Mouse (Mus musculus): ENCODE results near the gene Spata45. TPM values are rescaled to one million over a fixed set of nuclear protein-coding genes. Genes with fewer than 3 reads are reported as not detected.

Gene Spata45
- total and polyA plus RNA-seq, 2 experiments from 2014 or later: not detected

- Histone ChIP-seq H3K9me3 (replicated peaks; ENCODE audit: control insufficient read depth, low read length) (no peaks in the 10 kb centered on the region), H3K27ac (ENCODE audit: low read depth) (no peak overlapping the region), H3K4me2 (ENCODE audit: low read depth, low read length) (peak overlapping the region; percentile 80), H3K36me3 (replicated peaks; ENCODE audit: control insufficient read depth, insufficient read depth, low read length) (peaks cover 30% of the 10 kb centered on the region), H3K4me1 (ENCODE audit: control insufficient read depth, insufficient read depth) (0 out of 2 replicates have a peak, but pooled peaks cover 16% of the 10 kb centered on the region), H3K9ac (replicated peaks; ENCODE audit: low read depth, low read length) (peak overlapping the region; percentile 78; the same call in 1 of the 2 replicates), H3K4me3 (ENCODE audit: low read depth, low read length) (peak overlapping the region; percentile 81), H3K27me3 (ENCODE audit: control insufficient read depth, insufficient read depth, low read length) (no peaks in the 10 kb centered on the region)
- no peak for TF ChIP-seq EP300 (IDR thresholded peaks at IDR 0.05; ENCODE audit: low read depth)
- TF ChIP-seq CTCF (IDR thresholded peaks at IDR 0.05; ENCODE audit: low read depth): no peak
- DNase-seq (ENCODE audit: low spot score) (no peak), ATAC-seq (ENCODE audit: insufficient read depth, low read depth) (no peak)
- WGBS: 57% methylated on average over 9 of the region's 9 CpGs
These were observed 27.3 kb downstream of the Spata45 start for GRCm38 (mm10) chr1:191063700-191064099.

- H3K4me1 ChIP-seq (ENCODE audit: control insufficient read depth, insufficient read depth): 0 out of 2 replicates have a peak, but pooled peaks cover 16% of the 10 kb centered on the region
- no peak for DNase-seq (ENCODE audit: low spot score)
- no peak for TF ChIP-seq CTCF (IDR thresholded peaks at IDR 0.05; ENCODE audit: low read depth)
- TF ChIP-seq EP300 (IDR thresholded peaks at IDR 0.05; ENCODE audit: low read depth): no peak
- H3K9me3 ChIP-seq (replicated peaks; ENCODE audit: control insufficient read depth, low read length): no peaks in the 10 kb centered on the region
- no peak overlapping the region for H3K9ac ChIP-seq (replicated peaks; ENCODE audit: low read depth, low read length)
- no peak overlapping the region for H3K4me2 ChIP-seq (ENCODE audit: low read depth, low read length)
- no peaks in the 10 kb centered on the region for H3K27me3 ChIP-seq (ENCODE audit: control insufficient read depth, insufficient read depth, low read length)
- WGBS: 83% methylated on average over 2 of the region's 2 CpGs
- ATAC-seq (ENCODE audit: insufficient read depth, low read depth): no peak
- H3K4me3 ChIP-seq (ENCODE audit: low read depth, low read length): no peak overlapping the region
- H3K36me3 ChIP-seq (replicated peaks; ENCODE audit: control insufficient read depth, insufficient read depth, low read length): peaks cover 30% of the 10 kb centered on the region
- H3K27ac ChIP-seq (ENCODE audit: low read depth): no peak overlapping the region
These were observed 28.1 kb downstream of the Spata45 start for GRCm38 (mm10) chr1:191064535-191064934.

DNA sequence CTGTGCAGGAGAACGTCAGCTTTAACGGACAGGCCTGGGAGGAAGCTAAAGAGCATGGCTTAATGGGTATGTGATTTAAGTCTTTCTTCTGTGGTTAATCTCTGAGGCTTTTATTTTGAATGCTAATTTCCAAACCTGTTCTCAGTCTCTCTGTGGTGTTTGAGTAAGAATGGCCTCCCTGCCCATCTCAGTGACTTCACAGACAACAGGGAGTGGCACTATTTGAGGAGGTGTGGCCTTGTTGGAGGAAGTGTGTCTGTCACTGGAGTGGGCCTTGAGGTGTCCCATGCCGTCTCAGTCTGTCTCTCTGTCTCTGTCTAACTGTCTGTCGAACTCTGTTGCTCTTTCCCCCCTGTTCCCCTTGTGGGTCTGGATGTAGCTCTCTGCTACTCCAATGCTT, 28.7 kb downstream of the Spata45 start:
- Histone ChIP-seq H3K4me2 (ENCODE audit: low read depth, low read length) (no peak overlapping the region), H3K27ac (ENCODE audit: low read depth) (no peak overlapping the region), H3K4me1 (ENCODE audit: control insufficient read depth, insufficient read depth) (0 out of 2 replicates have a peak, but pooled peaks cover 16% of the 10 kb centered on the region), H3K36me3 (replicated peaks; ENCODE audit: control insufficient read depth, insufficient read depth, low read length) (peaks cover 34% of the 10 kb centered on the region), H3K27me3 (ENCODE audit: control insufficient read depth, insufficient read depth, low read length) (no peaks in the 10 kb centered on the region), H3K9me3 (replicated peaks; ENCODE audit: control insufficient read depth, low read length) (no peaks in the 10 kb centered on the region), H3K9ac (replicated peaks; ENCODE audit: low read depth, low read length) (no peak overlapping the region), H3K4me3 (ENCODE audit: low read depth, low read length) (no peak overlapping the region)
- WGBS: 83% methylated on average over 4 of the region's 4 CpGs
- ATAC-seq (ENCODE audit: insufficient read depth, low read depth) (no peak), DNase-seq (ENCODE audit: low spot score) (no peak)
- TF ChIP-seq EP300 (IDR thresholded peaks at IDR 0.05; ENCODE audit: low read depth): no peak
- no peak for TF ChIP-seq CTCF (IDR thresholded peaks at IDR 0.05; ENCODE audit: low read depth)

DNA sequence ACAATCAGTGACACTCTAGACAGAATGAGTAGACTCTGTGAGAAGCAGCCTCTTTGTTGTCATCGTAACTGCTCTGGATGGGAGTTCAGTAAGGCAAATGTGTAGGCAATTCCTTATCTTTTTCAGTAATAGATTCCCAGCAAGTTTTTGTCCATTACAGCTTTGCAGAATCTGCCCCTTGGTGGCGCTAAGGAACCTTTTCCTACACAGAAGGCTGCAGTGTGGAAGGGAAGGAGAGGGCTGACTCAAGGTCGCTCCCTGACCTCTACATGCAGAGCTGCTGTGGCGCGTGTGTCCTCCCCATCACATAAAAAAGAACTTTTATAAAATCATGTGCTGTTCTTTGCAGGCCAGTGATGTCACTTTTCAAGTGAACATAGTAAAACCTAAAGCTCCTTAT, 31.9 kb downstream of the Spata45 start:
- Histone ChIP-seq H3K36me3 (replicated peaks; ENCODE audit: control insufficient read depth, insufficient read depth, low read length) (peaks cover 63% of the 10 kb centered on the region), H3K27me3 (ENCODE audit: control insufficient read depth, insufficient read depth, low read length) (no peaks in the 10 kb centered on the region), H3K4me3 (ENCODE audit: low read depth, low read length) (no peak overlapping the region), H3K27ac (ENCODE audit: low read depth) (no peak overlapping the region), H3K4me1 (ENCODE audit: control insufficient read depth, insufficient read depth) (0 out of 2 replicates have a peak, but pooled peaks cover 7% of the 10 kb centered on the region), H3K9me3 (replicated peaks; ENCODE audit: control insufficient read depth, low read length) (no peaks in the 10 kb centered on the region), H3K9ac (replicated peaks; ENCODE audit: low read depth, low read length) (no peak overlapping the region), H3K4me2 (ENCODE audit: low read depth, low read length) (no peak overlapping the region)
- DNase-seq (ENCODE audit: low spot score) (no peak), ATAC-seq (ENCODE audit: insufficient read depth, low read depth) (no peak)
- 63% methylated on average over 5 of the region's 5 CpGs for WGBS
- no peak; the same call in 1 of the 2 replicates for TF ChIP-seq CTCF (IDR thresholded peaks at IDR 0.05; ENCODE audit: low read depth)
- no peak for TF ChIP-seq EP300 (IDR thresholded peaks at IDR 0.05; ENCODE audit: low read depth)

DNA sequence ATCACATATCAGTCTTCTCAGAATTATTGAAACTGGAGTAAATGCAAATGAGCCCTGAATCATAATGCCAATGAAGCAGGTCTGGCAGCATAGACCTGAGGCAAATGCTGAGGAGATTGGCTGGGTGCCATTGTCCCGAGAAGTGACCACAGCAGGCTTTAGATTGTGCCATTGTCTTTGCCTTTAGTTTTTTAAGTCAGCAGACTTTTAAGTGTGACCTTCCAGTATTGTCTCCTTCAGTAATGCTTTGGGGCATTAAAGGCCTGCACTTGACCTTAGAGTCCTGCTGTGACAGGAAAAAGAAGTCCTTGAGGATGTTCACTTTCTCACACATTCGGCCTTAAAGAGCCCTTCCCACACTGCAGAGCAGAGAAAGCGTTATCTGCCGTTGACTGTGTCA, 33.8 kb downstream of the Spata45 start:
- TF ChIP-seq CTCF (IDR thresholded peaks at IDR 0.05; ENCODE audit: low read depth) (no peak), EP300 (IDR thresholded peaks at IDR 0.05; ENCODE audit: low read depth) (no peak)
- H3K36me3 ChIP-seq (replicated peaks; ENCODE audit: control insufficient read depth, insufficient read depth, low read length): peaks cover 71% of the 10 kb centered on the region
- H3K9me3 ChIP-seq (replicated peaks; ENCODE audit: control insufficient read depth, low read length): no peaks in the 10 kb centered on the region
- no peaks in the 10 kb centered on the region for H3K4me1 ChIP-seq (ENCODE audit: control insufficient read depth, insufficient read depth)
- no peak overlapping the region for H3K4me3 ChIP-seq (ENCODE audit: low read depth, low read length)
- no peaks in the 10 kb centered on the region for H3K27me3 ChIP-seq (ENCODE audit: control insufficient read depth, insufficient read depth, low read length)
- DNase-seq (ENCODE audit: low spot score) (no peak), ATAC-seq (ENCODE audit: insufficient read depth, low read depth) (no peak)
- H3K4me2 ChIP-seq (ENCODE audit: low read depth, low read length): no peak overlapping the region
- no peak overlapping the region for H3K27ac ChIP-seq (ENCODE audit: low read depth)
- H3K9ac ChIP-seq (replicated peaks; ENCODE audit: low read depth, low read length): no peak overlapping the region
- WGBS: 83% methylated on average over 4 of the region's 4 CpGs

- Histone ChIP-seq H3K27ac (ENCODE audit: low read depth) (no peak overlapping the region), H3K4me2 (ENCODE audit: low read depth, low read length) (no peak overlapping the region), H3K9ac (replicated peaks; ENCODE audit: low read depth, low read length) (no peak overlapping the region), H3K4me1 (ENCODE audit: control insufficient read depth, insufficient read depth) (no peaks in the 10 kb centered on the region), H3K36me3 (replicated peaks; ENCODE audit: control insufficient read depth, insufficient read depth, low read length) (peaks cover 57% of the 10 kb centered on the region), H3K4me3 (ENCODE audit: low read depth, low read length) (no peak overlapping the region), H3K9me3 (replicated peaks; ENCODE audit: control insufficient read depth, low read length) (no peaks in the 10 kb centered on the region), H3K27me3 (ENCODE audit: control insufficient read depth, insufficient read depth, low read length) (no peaks in the 10 kb centered on the region)
- 76% methylated on average over 6 of the region's 6 CpGs for WGBS
- TF ChIP-seq EP300 (IDR thresholded peaks at IDR 0.05; ENCODE audit: low read depth): no peak
- TF ChIP-seq CTCF (IDR thresholded peaks at IDR 0.05; ENCODE audit: low read depth): no peak
- ATAC-seq (ENCODE audit: insufficient read depth, low read depth) (no peak), DNase-seq (ENCODE audit: low spot score) (no peak)
These were observed 35.2 kb downstream of the Spata45 start for GRCm38 (mm10) chr1:191071613-191072012.

Data from heart, postnatal 0 days (tissue).